Mouse (Mus musculus): ENCODE measurements at regions not wholly inside any gene's neighbourhood (a gene's known extent, or its start where the extent isn't known, plus 50 kb on each side); places are given as distances from the start of the nearest gene placed in this dataset.

- DNase-seq (ENCODE audit: low read depth, low spot score): no peak
- no peaks in the 10 kb centered on the region for H3K27me3 ChIP-seq (ENCODE audit: control insufficient read depth in 1 of 2, insufficient read depth in 2 of 2, low read length in 2 of 2)
- H3K4me3 ChIP-seq (ENCODE audit: control insufficient read depth in 1 of 2, insufficient read depth in 1 of 2, low read depth in 2 of 2, low read length in 2 of 2): no peak overlapping the region
- H3K27ac ChIP-seq (ENCODE audit: control insufficient read depth, low read depth, low read length): no peak overlapping the region
- peaks cover 0 to 23% of the 10 kb centered on the region in 2 experiments; a peak in 2 of 4 replicates for H3K36me3 ChIP-seq (ENCODE audit: control insufficient read depth in 1 of 2, insufficient read depth in 2 of 2, low read length in 2 of 2)
- peaks cover 11 to 24% of the 10 kb centered on the region in 2 experiments for H3K4me1 ChIP-seq (ENCODE audit: control insufficient read depth in 1 of 2, insufficient read depth in 2 of 2, low read length in 2 of 2)
- no peaks in the 10 kb centered on the region for H3K79me2 ChIP-seq (ENCODE audit: control insufficient read depth, insufficient read depth, low read length, poor library complexity)
- no peaks in the 10 kb centered on the region for H3K9me3 ChIP-seq (replicated peaks; ENCODE audit: insufficient read depth, low read length)
- no peak overlapping the region for H3K9ac ChIP-seq (ENCODE audit: control insufficient read depth, low read depth, low read length, poor library complexity, severe bottlenecking)
- TF ChIP-seq USF1 (IDR thresholded peaks at IDR 0.05; ENCODE audit: low read depth, low read length) (no peak), E2F4 (IDR thresholded peaks at IDR 0.05; ENCODE audit: borderline replicate concordance, low read depth, low read length) (no peak), ZC3H11A (IDR thresholded peaks at IDR 0.05; ENCODE audit: low read depth, low read length) (no peak), MAX (IDR thresholded peaks at IDR 0.05; ENCODE audit: low read length) (no peak), UBTF (IDR thresholded peaks at IDR 0.05; ENCODE audit: borderline replicate concordance, insufficient read depth, low read depth, low read length) (no peak), JUND (IDR thresholded peaks at IDR 0.05; ENCODE audit: low read depth, low read length) (no peak), POLR2AphosphoS5 (IDR thresholded peaks at IDR 0.05; ENCODE audit: borderline replicate concordance, low read depth, low read length) (no peak), USF2 (IDR thresholded peaks at IDR 0.05; ENCODE audit: borderline replicate concordance in 1 of 2, insufficient read depth in 1 of 2, low read depth in 1 of 2, low read length in 2 of 2) (no peak), NELFE (IDR thresholded peaks at IDR 0.05; ENCODE audit: low read depth, low read length) (no peak), SIN3A (IDR thresholded peaks at IDR 0.05; ENCODE audit: low read length) (no peak), HCFC1 (IDR thresholded peaks at IDR 0.05; ENCODE audit: low read depth, low read length) (no peak), ZKSCAN1 (IDR thresholded peaks at IDR 0.05; ENCODE audit: low read depth, low read length) (no peak), MXI1 (IDR thresholded peaks at IDR 0.05; ENCODE audit: low read depth, low read length) (no peak), SMC3 (IDR thresholded peaks at IDR 0.05; ENCODE audit: low read depth, low read length) (no peak), BHLHE40 (IDR thresholded peaks at IDR 0.05; ENCODE audit: borderline replicate concordance, low read depth, low read length) (no peak), POLR2AphosphoS2 (IDR thresholded peaks at IDR 0.05; ENCODE audit: low read length) (no peak)
Observed at GRCm38 (mm10) chr5:75466941-75467340, 107.8 kb upstream of the Kit start.

- Histone ChIP-seq H3K9me3 (replicated peaks; ENCODE audit: insufficient read depth, low read length) (no peaks in the 10 kb centered on the region), H3K4me1 (ENCODE audit: control insufficient read depth in 1 of 2, insufficient read depth in 2 of 2, low read length in 2 of 2) (peaks cover 6 to 14% of the 10 kb centered on the region in 2 experiments), H3K79me2 (ENCODE audit: control insufficient read depth, insufficient read depth, low read length, poor library complexity) (no peaks in the 10 kb centered on the region), H3K9ac (ENCODE audit: control insufficient read depth, low read depth, low read length, poor library complexity, severe bottlenecking) (no peak overlapping the region), H3K27ac (ENCODE audit: control insufficient read depth, low read depth, low read length) (no peak overlapping the region), H3K4me3 (ENCODE audit: control insufficient read depth in 1 of 2, insufficient read depth in 1 of 2, low read depth in 2 of 2, low read length in 2 of 2) (no peak overlapping the region), H3K27me3 (ENCODE audit: control insufficient read depth in 1 of 2, insufficient read depth in 2 of 2, low read length in 2 of 2) (no peaks in the 10 kb centered on the region), H3K36me3 (ENCODE audit: control insufficient read depth in 1 of 2, insufficient read depth in 2 of 2, low read length in 2 of 2) (peaks cover 0 to 16% of the 10 kb centered on the region in 2 experiments; a peak in 2 of 4 replicates)
- no peak for TF ChIP-seq MAZ (IDR thresholded peaks at IDR 0.05; ENCODE audit: low read depth, low read length)
- no peak for TF ChIP-seq CHD2 (IDR thresholded peaks at IDR 0.05; ENCODE audit: low read length)
- DNase-seq (ENCODE audit: low read depth, low spot score): no peak
Observed at GRCm38 (mm10) chr5:75467916-75468315, 106.8 kb upstream of the Kit start.

All from MEL (cell line).